Mouse (Mus musculus): ENCODE measurements around the gene Zfp955b.
"Not testable (repeated sequence)": the region's sequence is repeated elsewhere in the genome, so short reads cannot be mapped to it uniquely, and the experiment has no call there.

The Zfp955b gene

DNA sequence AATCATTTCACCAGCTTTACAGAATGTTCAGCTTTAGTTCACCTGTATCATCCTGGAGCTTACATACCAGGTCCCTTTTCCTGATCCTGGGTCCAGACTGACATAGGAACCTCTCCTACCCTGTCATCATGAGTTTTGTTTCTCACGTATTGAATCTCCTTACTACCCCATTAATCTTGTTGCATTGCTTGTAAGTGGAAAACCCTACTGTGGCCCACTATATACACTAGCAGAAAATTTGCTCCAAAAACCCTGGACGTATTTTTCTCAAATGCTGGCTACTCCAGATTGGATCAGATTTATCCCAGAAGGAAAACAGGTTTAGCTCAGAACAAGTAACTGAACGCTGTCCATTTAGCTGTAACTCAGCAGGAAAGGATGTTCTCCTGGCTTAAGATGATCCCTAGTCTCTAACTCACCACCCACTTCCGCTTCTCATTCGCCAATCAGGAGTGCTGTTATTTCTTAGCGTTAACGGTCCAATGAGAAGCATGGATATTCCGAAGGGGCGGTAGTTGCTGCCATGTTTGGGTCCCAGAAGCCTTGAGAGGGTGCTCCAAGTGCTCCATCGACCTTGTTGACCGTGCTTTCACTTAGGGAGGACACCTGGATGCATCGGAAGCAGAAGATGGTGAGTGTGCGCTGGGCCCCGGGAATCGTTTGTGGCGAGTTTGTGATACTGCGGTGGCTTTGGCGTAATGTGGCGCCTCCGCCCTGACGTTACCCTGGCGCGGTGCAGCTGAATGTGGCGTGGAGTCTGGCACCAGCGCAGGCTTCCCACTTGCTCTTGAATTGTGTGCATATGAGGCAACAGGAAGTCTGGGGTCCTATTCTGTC, at the start of gene Zfp955b:
TSS of gene Zfp955b (plus strand) at position 506 of the 837 bp plus-strand sequence.
- DNase-seq (ENCODE audit: low read depth, low spot score), result not testable (repeated sequence)

DNA sequence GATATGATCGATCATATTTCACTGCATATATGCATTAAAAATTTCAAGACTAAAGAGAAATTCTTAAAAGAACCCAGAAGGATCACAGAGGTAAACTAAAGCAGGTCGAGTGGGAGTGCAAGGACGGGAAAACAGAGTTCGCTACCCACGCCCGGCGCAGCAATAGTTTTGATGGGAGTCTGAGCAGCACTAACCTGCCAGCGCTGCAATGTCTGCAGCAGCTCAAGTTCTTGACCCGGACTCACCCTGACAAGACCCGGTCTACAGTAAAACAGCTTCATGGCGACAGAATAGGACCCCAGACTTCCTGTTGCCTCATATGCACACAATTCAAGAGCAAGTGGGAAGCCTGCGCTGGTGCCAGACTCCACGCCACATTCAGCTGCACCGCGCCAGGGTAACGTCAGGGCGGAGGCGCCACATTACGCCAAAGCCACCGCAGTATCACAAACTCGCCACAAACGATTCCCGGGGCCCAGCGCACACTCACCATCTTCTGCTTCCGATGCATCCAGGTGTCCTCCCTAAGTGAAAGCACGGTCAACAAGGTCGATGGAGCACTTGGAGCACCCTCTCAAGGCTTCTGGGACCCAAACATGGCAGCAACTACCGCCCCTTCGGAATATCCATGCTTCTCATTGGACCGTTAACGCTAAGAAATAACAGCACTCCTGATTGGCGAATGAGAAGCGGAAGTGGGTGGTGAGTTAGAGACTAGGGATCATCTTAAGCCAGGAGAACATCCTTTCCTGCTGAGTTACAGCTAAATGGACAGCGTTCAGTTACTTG, 34.6 kb upstream of the Zfp955b start, which contains the start of gene Zfp955a:
TSS of gene Zfp955a (minus strand) at position 616 of the 789 bp plus-strand sequence.
- not testable (repeated sequence) for DNase-seq (ENCODE audit: low read depth, low spot score)

DNA sequence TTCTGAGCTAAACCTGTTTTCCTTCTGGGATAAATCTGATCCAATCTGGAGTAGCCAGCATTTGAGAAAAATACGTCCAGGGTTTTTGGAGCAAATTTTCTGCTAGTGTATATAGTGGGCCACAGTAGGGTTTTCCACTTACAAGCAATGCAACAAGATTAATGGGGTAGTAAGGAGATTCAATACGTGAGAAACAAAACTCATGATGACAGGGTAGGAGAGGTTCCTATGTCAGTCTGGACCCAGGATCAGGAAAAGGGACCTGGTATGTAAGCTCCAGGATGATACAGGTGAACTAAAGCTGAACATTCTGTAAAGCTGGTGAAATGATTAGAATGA, 34.1 kb upstream of the Zfp955b start:
- DNase-seq (ENCODE audit: low read depth, low spot score), result not testable (repeated sequence)

DNA sequence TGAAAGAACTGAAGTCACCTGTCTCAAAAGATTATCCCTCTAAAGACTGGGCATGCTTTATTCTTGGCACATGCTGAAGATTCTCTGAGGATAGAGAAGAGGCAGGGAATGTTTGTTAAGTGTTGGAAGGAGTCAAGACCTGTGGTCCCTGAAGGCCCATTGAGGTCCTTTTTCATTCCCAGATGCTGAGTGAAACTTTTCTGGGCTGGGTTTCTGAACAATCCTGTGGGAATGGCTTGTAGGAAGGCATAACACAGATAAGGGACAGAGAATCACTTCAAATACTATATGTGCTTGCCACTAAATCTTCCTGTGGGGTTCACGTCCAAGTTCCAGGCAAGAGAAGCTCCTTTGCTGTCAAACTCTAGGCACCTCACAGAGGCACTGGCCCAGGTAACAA, 25.0 kb upstream of the Zfp955b start, which contains the start of gene Olfr63:
TSS of gene Olfr63 (plus strand) at position 301 of the 400 bp plus-strand sequence.
- DNase-seq (ENCODE audit: low read depth, low spot score), result no peak

DNA sequence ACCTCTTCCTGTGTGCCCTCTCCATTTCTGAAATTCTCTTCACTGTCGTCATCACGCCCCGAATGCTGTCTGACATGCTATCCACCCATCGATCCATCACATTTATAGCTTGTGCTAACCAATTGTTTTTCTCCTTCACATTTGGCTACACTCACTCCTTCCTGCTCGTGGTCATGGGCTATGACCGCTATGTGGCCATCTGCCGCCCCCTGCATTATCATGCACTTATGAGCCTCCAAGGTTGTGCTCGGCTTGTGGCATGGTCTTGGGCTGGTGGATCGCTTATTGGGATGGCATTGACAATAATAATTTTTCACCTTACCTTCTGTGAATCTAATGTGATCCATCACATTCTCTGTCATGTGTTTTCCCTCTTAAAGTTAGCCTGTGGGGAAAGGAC, 20.4 kb upstream of the Zfp955b start:
- DNase-seq (ENCODE audit: low read depth, low spot score), result no peak

DNA sequence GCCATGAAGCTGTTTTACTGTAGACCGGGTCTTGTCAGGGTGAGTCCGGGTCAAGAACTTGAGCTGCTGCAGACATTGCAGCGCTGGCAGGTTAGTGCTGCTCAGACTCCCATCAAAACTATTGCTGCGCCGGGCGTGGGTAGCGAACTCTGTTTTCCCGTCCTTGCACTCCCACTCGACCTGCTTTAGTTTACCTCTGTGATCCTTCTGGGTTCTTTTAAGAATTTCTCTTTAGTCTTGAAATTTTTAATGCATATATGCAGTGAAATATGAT, 469 bp downstream of the Zfp955b start:
- DNase-seq (ENCODE audit: low read depth, low spot score), result not testable (repeated sequence)

DNA sequence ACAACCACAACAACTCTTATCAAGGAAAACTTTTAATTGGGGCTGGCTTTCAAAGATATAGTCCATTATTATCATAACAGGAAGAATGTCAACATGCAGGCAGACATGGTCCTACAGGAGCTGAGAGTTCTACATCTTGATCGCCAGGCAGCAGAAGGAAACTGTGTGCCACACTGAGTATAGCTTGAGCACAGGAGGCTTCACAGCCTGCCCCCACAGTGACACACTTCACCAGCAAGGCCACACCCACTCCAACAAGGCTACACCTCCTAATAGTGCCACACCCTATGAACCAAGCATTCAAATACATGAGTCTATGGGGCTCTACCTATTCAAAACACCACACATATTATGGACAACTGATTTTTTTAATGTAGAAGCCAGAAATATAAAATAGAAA, 63.6 kb downstream of the Zfp955b start:
- no peak for DNase-seq (ENCODE audit: low read depth, low spot score)
